Mouse (Mus musculus) midbrain, embryonic 10.5 days (tissue): ENCODE measurements around the gene Alyref. TPM values are rescaled to one million over a fixed set of nuclear protein-coding genes. Genes with fewer than 3 reads are reported as not detected.

Source experiments
- DNase-seq: peaks from one replicate; pipeline ENCODE4 v3.0.0-alpha.2; 2017; ENCODE audit warnings: low spot score
- H3K27ac ChIP-seq: fragments of 300-500 bp; sonication (generic); replicated peaks from 2 replicates; pipeline ENCODE4 v1.5.1; 2016; ENCODE audit warnings: mild to moderate bottlenecking
- H3K27me3 ChIP-seq: fragments of 300-500 bp; sonication (generic); 2 replicates; pipeline ENCODE4 v1.6.1; 2016; ENCODE audit warnings: low read depth, mild to moderate bottlenecking; ENCODE audit not compliant: poor library complexity, severe bottlenecking
- H3K36me3 ChIP-seq: fragments of 300-500 bp; sonication (generic); 2 replicates; pipeline ENCODE4 v1.6.1; 2016; ENCODE audit warnings: mild to moderate bottlenecking, moderate library complexity
- H3K4me1 ChIP-seq: fragments of 300-500 bp; sonication (generic); 2 replicates; pipeline ENCODE4 v1.6.1; 2016
- H3K4me3 ChIP-seq: fragments of 300-500 bp; sonication (generic); 2 replicates; pipeline ENCODE4 v1.5.1; 2016; ENCODE audit warnings: mild to moderate bottlenecking, moderate library complexity
- H3K9me3 ChIP-seq: fragments of 300-500 bp; sonication (generic); replicated peaks from 2 replicates; pipeline ENCODE4 v1.6.1; 2016; ENCODE audit warnings: mild to moderate bottlenecking
- WGBS: fragments of 180-500 bp; shearing (Covaris S2); methylation state at CpG from one replicate; pipeline ENCODE4 v1.1.7; 2016; 5-methylcytosine and 5-hydroxymethylcytosine counted together
- polyA plus RNA-seq: library from polyadenylated mRNA; unstranded; fragments of >200 nt; fragmentation: Nextera tagmentation; extraction: Ambion mirVana; gene quantifications from 2 replicates; pipeline ENCODE4 v1.2.1, GENCODE M21; 2016

The Alyref gene
- polyA plus RNA-seq, 1 experiment from 2014 or later: 647 TPM

DNA sequence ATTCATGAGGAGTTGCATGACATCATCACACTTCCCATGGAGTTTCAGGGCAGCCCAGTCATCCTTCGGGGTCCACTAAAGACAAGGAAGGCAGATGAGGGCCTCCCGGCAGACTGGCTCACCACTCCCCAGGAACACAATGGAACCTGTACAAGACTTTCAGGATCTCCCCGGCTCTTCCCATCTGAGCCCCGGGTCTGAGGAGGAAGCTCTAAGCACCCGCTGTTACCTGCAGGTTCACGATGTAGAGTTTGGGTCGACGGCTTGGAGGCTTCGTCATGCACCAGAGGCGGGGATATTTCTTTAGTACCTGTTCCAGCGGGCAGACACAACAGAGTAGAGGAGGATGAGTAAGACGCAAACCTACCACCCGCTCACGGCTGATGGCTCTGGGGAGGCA lies 22.0 kb upstream of the Alyref start:
- DNase-seq: no peak
- 94% methylated on average over 14 of the region's 14 CpGs for WGBS
- H3K36me3 ChIP-seq: peaks cover 66% of the 10 kb centered on the region
- H3K4me3 ChIP-seq: no peak overlapping the region
- H3K4me1 ChIP-seq: peaks cover 47% of the 10 kb centered on the region
- no peaks in the 10 kb centered on the region for H3K27me3 ChIP-seq
- H3K27ac ChIP-seq: no peak overlapping the region
- no peaks in the 10 kb centered on the region for H3K9me3 ChIP-seq

DNA sequence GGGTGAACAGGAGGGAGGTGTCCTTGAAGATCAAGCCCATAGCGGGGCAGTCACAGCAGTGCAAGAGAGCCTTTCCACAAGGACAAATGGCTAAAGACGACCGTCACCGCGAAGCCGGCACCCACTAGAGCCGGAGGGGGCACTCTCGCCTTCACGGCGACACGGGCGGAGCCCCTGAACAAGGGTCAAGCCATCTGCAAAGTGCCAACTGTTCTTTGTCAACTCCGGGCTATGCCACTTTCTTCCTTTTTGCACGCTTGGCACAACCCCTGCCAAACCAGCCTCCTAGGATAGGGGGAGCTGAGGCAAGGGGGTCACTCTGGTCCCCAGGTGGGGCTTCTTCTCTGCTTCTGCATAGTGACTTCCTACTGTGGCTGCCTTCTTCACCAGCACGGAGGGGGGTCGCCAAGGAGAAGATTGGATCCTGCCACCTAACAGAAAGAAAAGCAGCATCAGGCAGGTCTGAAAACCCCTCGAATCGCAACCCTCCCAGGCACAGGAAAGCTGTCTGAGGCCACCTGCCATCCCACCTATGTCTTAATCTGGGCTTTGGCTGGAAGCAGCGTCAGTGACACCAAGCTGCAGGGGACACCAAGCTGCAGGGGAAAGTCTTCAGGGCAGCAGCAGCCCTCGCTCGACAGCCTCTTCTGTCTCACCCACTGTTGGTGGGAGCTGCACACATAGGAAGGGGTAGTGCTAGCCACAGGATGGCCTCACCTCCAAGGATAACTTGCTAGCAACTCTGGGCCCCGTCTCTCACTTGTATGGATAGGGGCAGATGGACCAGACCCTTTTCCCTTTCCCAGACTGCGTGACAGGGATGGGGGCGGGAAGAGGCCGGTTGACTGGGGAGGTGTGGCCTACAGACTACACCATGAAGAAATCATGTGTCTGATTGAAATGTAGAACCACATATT lies 20.7 kb upstream of the Alyref start:
- H3K4me1 ChIP-seq: peaks cover 38% of the 10 kb centered on the region
- H3K4me3 ChIP-seq: peak overlapping the region; percentile 83; the same call in 1 of the 2 replicates
- 95% methylated on average over 25 of the region's 25 CpGs for WGBS
- no peak for DNase-seq
- no peaks in the 10 kb centered on the region for H3K27me3 ChIP-seq
- H3K9me3 ChIP-seq: no peaks in the 10 kb centered on the region
- peak overlapping the region; percentile 89 for H3K27ac ChIP-seq
- H3K36me3 ChIP-seq: peaks cover 78% of the 10 kb centered on the region

- Histone ChIP-seq H3K4me3 (peak within 1 kb of the TSS; percentile 83), H3K4me1 (peaks cover 34% of the 10 kb centered on the region), H3K9me3 (no peaks in the 10 kb centered on the region), H3K36me3 (peaks cover 81% of the 10 kb centered on the region), H3K27ac (peak within 1 kb of the TSS; percentile 89), H3K27me3 (no peaks in the 10 kb centered on the region)
- peak; percentile 90 for DNase-seq
- under 1% methylated on average over 55 of the region's 56 CpGs for WGBS
These were observed 19.5 kb upstream of the Alyref start, which contains the start of gene Pcyt2 for GRCm38 (mm10) chr11:120617519-120618112. Gene Pcyt2 (minus strand): TSS chr11:120617936.

GRCm38 (mm10) chr11:120616617-120617294 lies 18.6 kb upstream of the Alyref start:
- Histone ChIP-seq H3K9me3 (no peaks in the 10 kb centered on the region), H3K4me1 (peaks cover 34% of the 10 kb centered on the region), H3K27me3 (no peaks in the 10 kb centered on the region), H3K4me3 (peak overlapping the region; percentile 83), H3K36me3 (peaks cover 81% of the 10 kb centered on the region), H3K27ac (peak overlapping the region; percentile 89)
- DNase-seq: no peak
- 57% methylated on average over 4 of the region's 4 CpGs for WGBS

- Histone ChIP-seq H3K4me3 (peak overlapping the region; percentile 20; the same call in 1 of the 2 replicates), H3K4me1 (peaks cover 34% of the 10 kb centered on the region), H3K27ac (no peak overlapping the region), H3K27me3 (no peaks in the 10 kb centered on the region), H3K9me3 (no peaks in the 10 kb centered on the region), H3K36me3 (peaks cover 81% of the 10 kb centered on the region)
- no peak for DNase-seq
- 92% methylated on average over 11 of the region's 11 CpGs for WGBS
These were observed 17.5 kb upstream of the Alyref start for GRCm38 (mm10) chr11:120615606-120616203.

DNA sequence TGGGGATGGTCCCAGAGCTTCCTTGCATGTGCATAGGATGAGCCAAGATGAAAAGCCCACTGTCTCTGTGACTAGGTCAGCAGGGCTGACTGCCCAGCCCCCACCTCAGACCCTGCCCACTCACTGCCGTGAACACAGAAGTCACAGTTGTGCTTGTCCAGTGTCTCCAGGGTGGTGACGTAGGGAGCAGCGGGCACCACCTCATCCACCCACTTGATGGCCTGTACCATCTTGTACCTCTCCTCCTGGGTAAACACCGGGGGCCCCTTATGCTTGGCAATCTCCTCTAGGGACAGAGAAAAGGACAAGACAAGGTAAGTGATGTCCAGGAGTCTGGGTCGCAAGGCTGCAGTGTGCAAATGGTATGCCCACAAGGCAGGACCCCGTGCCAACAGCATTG lies 17.0 kb upstream of the Alyref start:
- Histone ChIP-seq H3K9me3 (no peaks in the 10 kb centered on the region), H3K27ac (no peak overlapping the region), H3K36me3 (peaks cover 81% of the 10 kb centered on the region), H3K4me1 (peaks cover 34% of the 10 kb centered on the region), H3K27me3 (no peaks in the 10 kb centered on the region), H3K4me3 (0 out of 2 replicates have a peak overlapping the region, but pooled peaks have one; percentile 20)
- DNase-seq: no peak
- WGBS: 95% methylated on average over 6 of the region's 6 CpGs

GRCm38 (mm10) chr11:120613976-120614375 lies 15.8 kb upstream of the Alyref start:
- 89% methylated on average over 8 of the region's 8 CpGs for WGBS
- no peak for DNase-seq
- Histone ChIP-seq H3K4me1 (peaks cover 43% of the 10 kb centered on the region), H3K27ac (no peak overlapping the region), H3K36me3 (peaks cover 80% of the 10 kb centered on the region), H3K9me3 (no peaks in the 10 kb centered on the region), H3K4me3 (0 out of 2 replicates have a peak overlapping the region, but pooled peaks have one; percentile 9), H3K27me3 (peaks cover 9% of the 10 kb centered on the region)

DNA sequence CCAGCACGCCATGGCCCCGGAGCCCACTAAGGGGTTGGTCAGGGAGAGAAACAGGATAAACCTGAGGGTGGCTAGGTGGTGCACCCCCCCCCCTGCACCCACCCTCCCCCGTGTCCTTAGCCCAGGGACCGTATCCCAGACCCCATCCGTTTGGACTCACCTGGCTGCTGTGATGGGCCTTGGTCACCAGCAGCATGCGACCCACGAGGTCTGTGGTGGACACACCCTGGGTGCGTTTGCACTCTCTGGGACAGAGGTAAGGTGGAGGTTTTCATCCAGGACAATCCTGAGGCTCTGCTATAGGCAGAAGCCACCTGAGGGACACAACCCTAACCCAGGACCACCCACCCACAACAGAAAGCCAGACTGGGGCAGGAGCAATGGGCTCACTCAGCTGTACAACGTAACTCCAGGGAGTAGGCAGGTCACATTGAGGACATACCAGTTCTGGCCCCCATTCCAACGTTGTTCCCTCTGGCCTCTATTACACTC lies 15.4 kb upstream of the Alyref start:
- H3K27ac ChIP-seq: no peak overlapping the region
- no peak overlapping the region for H3K4me3 ChIP-seq
- no peak for DNase-seq
- 91% methylated on average over 10 of the region's 10 CpGs for WGBS
- H3K27me3 ChIP-seq: peaks cover 14% of the 10 kb centered on the region
- H3K4me1 ChIP-seq: peaks cover 47% of the 10 kb centered on the region
- no peaks in the 10 kb centered on the region for H3K9me3 ChIP-seq
- peaks cover 76% of the 10 kb centered on the region for H3K36me3 ChIP-seq

GRCm38 (mm10) chr11:120612763-120613162 lies 14.6 kb upstream of the Alyref start:
- Histone ChIP-seq H3K4me1 (peaks cover 47% of the 10 kb centered on the region), H3K27ac (no peak overlapping the region), H3K4me3 (peak overlapping the region; percentile 16; the same call in 1 of the 2 replicates), H3K36me3 (peaks cover 68% of the 10 kb centered on the region), H3K27me3 (peaks cover 22% of the 10 kb centered on the region), H3K9me3 (no peaks in the 10 kb centered on the region)
- peak; percentile 72 for DNase-seq
- 54% methylated on average over 6 of the region's 6 CpGs for WGBS

DNA sequence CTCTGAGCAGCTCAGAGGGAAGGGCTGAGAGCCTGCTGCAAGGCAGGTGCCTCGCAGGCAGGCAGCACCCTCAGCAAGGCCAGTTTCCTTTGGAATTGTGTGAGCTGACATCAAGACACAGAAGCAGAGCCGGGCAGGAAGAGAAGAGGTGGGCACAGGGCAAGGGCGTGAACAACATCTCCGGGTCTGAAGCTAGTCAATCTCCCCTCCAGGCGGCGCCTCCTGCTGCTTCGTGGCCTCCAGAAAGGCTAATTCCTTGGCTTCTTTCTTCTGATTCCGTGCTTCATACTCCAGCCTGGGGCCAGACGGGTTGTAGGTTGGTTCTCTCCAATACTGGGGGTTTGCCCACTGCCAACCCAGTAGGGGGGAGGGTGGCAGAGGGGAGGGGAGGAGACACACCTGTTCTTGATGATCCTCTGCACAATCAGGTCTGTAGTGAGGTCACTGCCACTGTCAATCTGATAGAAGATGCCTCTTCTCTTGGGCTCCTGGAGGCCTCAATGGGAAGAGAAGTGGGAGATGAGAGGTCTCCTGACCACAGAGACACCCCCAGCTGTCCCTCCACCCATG lies 12.4 kb upstream of the Alyref start:
- H3K36me3 ChIP-seq: peaks cover 81% of the 10 kb centered on the region
- WGBS: 79% methylated on average over 9 of the region's 9 CpGs

GRCm38 (mm10) chr11:120609250-120609649 lies 11.1 kb upstream of the Alyref start:
- H3K27ac ChIP-seq: no peak overlapping the region
- H3K27me3 ChIP-seq: peaks cover 36% of the 10 kb centered on the region
- no peak for DNase-seq
- H3K9me3 ChIP-seq: no peaks in the 10 kb centered on the region
- 33% methylated on average over 8 of the region's 8 CpGs for WGBS
- H3K36me3 ChIP-seq: peaks cover 83% of the 10 kb centered on the region
- H3K4me3 ChIP-seq: peak overlapping the region; percentile 47; the same call in 1 of the 2 replicates
- H3K4me1 ChIP-seq: peaks cover 33% of the 10 kb centered on the region

More for the DNA sequence above, 12.4 kb upstream of the Alyref start:
- no peak overlapping the region for H3K27ac ChIP-seq
- H3K9me3 ChIP-seq: no peaks in the 10 kb centered on the region
- H3K27me3 ChIP-seq: peaks cover 36% of the 10 kb centered on the region
- no peak for DNase-seq
- H3K4me1 ChIP-seq: peaks cover 39% of the 10 kb centered on the region
- no peak overlapping the region for H3K4me3 ChIP-seq
